Mouse (Mus musculus) thymus, adult 2 months (tissue): ENCODE measurements around the gene Stfa3. TPM values are rescaled to one million over a fixed set of nuclear protein-coding genes. Genes with fewer than 3 reads are reported as not detected.

Source experiments
- DNase-seq: peaks from one replicate; pipeline ENCODE4 v3.0.0; 2021
- H3K27ac ChIP-seq: fragments of 200-500 bp; 2 replicates; pipeline ENCODE4 v1.5.1; 2012; ENCODE audit warnings: low read length, control low read depth; ENCODE audit not compliant: control insufficient read depth, insufficient read depth
- H3K27me3 ChIP-seq: fragments of 200-500 bp; 2 replicates; pipeline ENCODE4 v1.6.1; 2012; ENCODE audit warnings: mild to moderate bottlenecking, low read length, moderate library complexity, mixed read lengths; ENCODE audit not compliant: control insufficient read depth, insufficient read depth
- H3K36me3 ChIP-seq: fragments of 200-500 bp; 2 replicates; pipeline ENCODE4 v1.6.1; 2012; ENCODE audit warnings: mild to moderate bottlenecking, low read length, moderate library complexity; ENCODE audit not compliant: control insufficient read depth, insufficient read depth
- H3K4me1 ChIP-seq: fragments of 200-500 bp; replicated peaks from 2 replicates; pipeline ENCODE4 v1.6.1; 2012; ENCODE audit warnings: low read length; ENCODE audit not compliant: control insufficient read depth, insufficient read depth
- H3K4me3 ChIP-seq: fragments of 200-500 bp; 2 replicates; pipeline ENCODE4 v1.5.1; 2012; ENCODE audit warnings: mild to moderate bottlenecking, low read length, control low read depth, moderate library complexity; ENCODE audit not compliant: control insufficient read depth, insufficient read depth
- CTCF ChIP-seq: fragments of 200-500 bp; IDR thresholded peaks from 2 replicates; pipeline ENCODE4 v1.5.1; 2012; ENCODE audit warnings: mild to moderate bottlenecking, control low read depth, low read length, moderate library complexity, borderline replicate concordance; ENCODE audit not compliant: control insufficient read depth, poor library complexity, insufficient read depth; ENCODE audit errors: extremely low read depth
- POLR2A ChIP-seq: fragments of 200-500 bp; IDR thresholded peaks from 2 replicates; pipeline ENCODE4 v1.6.1; 2012; ENCODE audit warnings: mild to moderate bottlenecking, low read length, control low read depth, moderate library complexity; ENCODE audit not compliant: control insufficient read depth, poor library complexity, insufficient read depth; ENCODE audit errors: extremely low read depth
- WGBS: fragments of 180-500 bp; shearing (Covaris S2); methylation state at CpG from one replicate; pipeline ENCODE4 v1.1.7; 2018; 5-methylcytosine and 5-hydroxymethylcytosine counted together
- polyA plus RNA-seq: library from polyadenylated mRNA; depleted of rRNA; stranded (reverse); fragments of >200 nt; gene quantifications from 2 replicates; pipeline ENCODE4 v1.2.3, GENCODE M21; 2012

Gene Stfa3
- polyA plus RNA-seq, 1 experiment: not detected

GRCm38 (mm10) chr16:36471066-36471633 lies 16.0 kb upstream of the Stfa3 start:
- no peak for DNase-seq
- Histone ChIP-seq H3K27ac (no peak overlapping the region), H3K4me1 (no peaks in the 10 kb centered on the region), H3K27me3 (no peaks in the 10 kb centered on the region), H3K4me3 (no peak overlapping the region), H3K36me3 (no peaks in the 10 kb centered on the region)
- no peak for TF ChIP-seq POLR2A
- TF ChIP-seq CTCF: no peak
- WGBS: 59% methylated on average over 13 of the region's 13 CpGs

GRCm38 (mm10) chr16:36469955-36470478 lies 14.8 kb upstream of the Stfa3 start:
- Histone ChIP-seq H3K4me3 (no peak overlapping the region), H3K27me3 (no peaks in the 10 kb centered on the region), H3K4me1 (no peaks in the 10 kb centered on the region), H3K36me3 (no peaks in the 10 kb centered on the region), H3K27ac (no peak overlapping the region)
- 19% methylated on average over 2 of the region's 2 CpGs for WGBS
- TF ChIP-seq POLR2A (no peak), CTCF (no peak)
- DNase-seq: no peak

GRCm38 (mm10) chr16:36469367-36469766 lies 14.2 kb upstream of the Stfa3 start:
- no peak for DNase-seq
- Histone ChIP-seq H3K36me3 (no peaks in the 10 kb centered on the region), H3K4me1 (no peaks in the 10 kb centered on the region), H3K27ac (no peak overlapping the region), H3K4me3 (no peak overlapping the region), H3K27me3 (no peaks in the 10 kb centered on the region)
- TF ChIP-seq CTCF: no peak
- WGBS: 91% methylated on average over 9 of the region's 9 CpGs

- Histone ChIP-seq H3K27ac (no peak overlapping the region), H3K36me3 (no peaks in the 10 kb centered on the region), H3K27me3 (no peaks in the 10 kb centered on the region), H3K4me3 (no peak overlapping the region), H3K4me1 (no peaks in the 10 kb centered on the region)
- no peak for DNase-seq
- no peak for TF ChIP-seq POLR2A
- no peak for TF ChIP-seq CTCF
- WGBS: 71% methylated on average over 4 of the region's 4 CpGs
Observed at GRCm38 (mm10) chr16:36468862-36469261, 13.7 kb upstream of the Stfa3 start.

GRCm38 (mm10) chr16:36467936-36468335 lies 12.7 kb upstream of the Stfa3 start:
- WGBS: 89% methylated on average over 2 of the region's 2 CpGs
- Histone ChIP-seq H3K4me3 (no peak overlapping the region), H3K4me1 (no peaks in the 10 kb centered on the region), H3K27ac (no peak overlapping the region), H3K36me3 (no peaks in the 10 kb centered on the region), H3K27me3 (no peaks in the 10 kb centered on the region)
- DNase-seq: no peak
- no peak for TF ChIP-seq POLR2A
- TF ChIP-seq CTCF: no peak

GRCm38 (mm10) chr16:36465436-36465835 lies 10.2 kb upstream of the Stfa3 start:
- Histone ChIP-seq H3K36me3 (no peaks in the 10 kb centered on the region), H3K4me3 (no peak overlapping the region), H3K27ac (no peak overlapping the region), H3K27me3 (no peaks in the 10 kb centered on the region), H3K4me1 (no peaks in the 10 kb centered on the region)
- WGBS: 94% methylated on average over 3 of the region's 3 CpGs
- no peak for TF ChIP-seq CTCF
- no peak for TF ChIP-seq POLR2A
- DNase-seq: no peak

GRCm38 (mm10) chr16:36464076-36464475 lies 8.9 kb upstream of the Stfa3 start:
- Histone ChIP-seq H3K4me1 (no peaks in the 10 kb centered on the region), H3K36me3 (no peaks in the 10 kb centered on the region), H3K27ac (no peak overlapping the region), H3K27me3 (no peaks in the 10 kb centered on the region), H3K4me3 (no peak overlapping the region)
- WGBS: 80% methylated on average over 4 of the region's 4 CpGs
- TF ChIP-seq CTCF: no peak
- TF ChIP-seq POLR2A: no peak
- no peak for DNase-seq
